Mouse (Mus musculus) T-helper 17 cell (primary cell): Measurements from ENCODE around the gene Gstp1.

Experiments used
- in situ Hi-C, 2 experiments: fragments of 300-600 bp; cut with MboI, MseI; formaldehyde crosslinking; loops; 1 replicate in 1 of 2; 2 replicates in 1 of 2; pipeline ENCODE4 v1.15.1; 2025; ENCODE audit warnings: high pct_unique_total_duplicates in 2 of 2

Gene Gstp1

GRCm38 (mm10) chr19:4001752-4002151 is 36.0 kb downstream of the Gstp1 start:
- in situ Hi-C loops, result no loop called here

DNA sequence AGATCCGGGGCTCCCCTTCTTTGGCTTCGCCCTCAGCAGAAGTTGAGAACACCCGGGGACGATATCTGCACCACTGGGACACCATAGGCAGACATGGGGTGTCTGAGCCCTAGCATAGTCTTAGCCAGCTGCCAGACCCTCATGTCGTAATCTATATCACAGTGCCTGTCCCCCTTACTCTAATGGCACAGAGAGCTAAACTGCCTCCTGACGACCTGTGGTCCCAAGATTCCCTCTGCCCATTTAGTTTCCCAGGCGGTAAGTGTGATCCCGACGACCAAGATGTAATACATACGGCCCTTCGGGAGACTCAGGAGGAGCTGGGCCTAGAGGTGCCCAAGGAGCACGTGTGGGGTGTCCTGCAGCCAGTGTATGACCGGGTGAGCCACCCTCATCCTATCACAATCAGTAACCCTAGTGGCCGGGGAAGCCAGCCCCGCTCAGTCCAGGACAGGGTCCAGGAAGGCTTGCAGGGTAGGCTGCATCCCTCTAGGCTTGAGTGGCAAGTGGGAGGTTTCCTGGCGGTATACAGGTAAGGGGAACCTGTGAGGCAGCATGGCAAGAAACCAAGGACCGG is 36.7 kb downstream of the Gstp1 start:
- in situ Hi-C loops, result no loop called here

DNA sequence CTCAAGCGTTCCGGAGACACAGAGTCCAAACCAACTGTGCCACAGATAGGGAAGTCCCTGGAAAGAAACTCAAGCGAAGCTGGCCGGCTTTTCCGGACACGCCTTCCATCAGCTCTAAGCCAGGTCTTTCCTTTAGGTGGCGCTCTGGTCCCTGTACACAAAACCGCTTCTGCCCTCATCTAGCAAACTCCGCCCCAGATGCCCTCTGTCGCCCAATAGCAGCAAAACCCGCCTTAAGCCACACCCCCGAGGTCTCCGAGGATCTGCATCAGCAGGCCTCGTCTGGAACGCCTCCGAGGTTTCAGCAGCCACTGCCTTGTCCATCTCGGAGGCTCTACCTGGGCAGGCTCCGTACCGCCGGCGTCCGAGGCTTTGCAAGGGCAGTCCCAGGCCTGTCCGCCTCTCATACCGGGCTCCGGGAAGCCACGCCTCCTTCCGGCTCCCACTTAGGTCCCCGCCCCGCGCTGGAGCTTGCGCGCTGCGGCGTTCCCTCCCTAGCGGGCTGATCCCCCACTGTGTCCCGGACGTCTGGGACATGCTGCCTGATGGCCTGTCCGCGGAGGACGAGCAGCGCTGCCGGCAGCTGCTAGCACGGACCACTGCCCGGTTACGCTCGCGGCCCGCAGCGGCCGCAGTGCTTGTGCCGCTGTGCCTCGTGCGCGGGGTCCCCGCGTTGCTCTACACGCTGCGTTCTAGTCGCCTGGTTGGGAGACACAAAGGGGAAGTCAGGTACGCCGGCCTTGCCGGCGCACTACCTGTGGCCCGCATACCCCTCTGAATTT is 37.5 kb downstream of the Gstp1 start, which contains the start of the genes Nudt8 and Gm49405:
TSS of gene Nudt8 (plus strand) at position 462 of the 782 bp plus-strand sequence.
TSS of gene Gm49405 (plus strand) at position 508 of the 782 bp plus-strand sequence.
- in situ Hi-C loops, result no loop called here

GRCm38 (mm10) chr19:3999121-3999730 is 38.6 kb downstream of the Gstp1 start:
- in situ Hi-C loops, result no loop called here

DNA sequence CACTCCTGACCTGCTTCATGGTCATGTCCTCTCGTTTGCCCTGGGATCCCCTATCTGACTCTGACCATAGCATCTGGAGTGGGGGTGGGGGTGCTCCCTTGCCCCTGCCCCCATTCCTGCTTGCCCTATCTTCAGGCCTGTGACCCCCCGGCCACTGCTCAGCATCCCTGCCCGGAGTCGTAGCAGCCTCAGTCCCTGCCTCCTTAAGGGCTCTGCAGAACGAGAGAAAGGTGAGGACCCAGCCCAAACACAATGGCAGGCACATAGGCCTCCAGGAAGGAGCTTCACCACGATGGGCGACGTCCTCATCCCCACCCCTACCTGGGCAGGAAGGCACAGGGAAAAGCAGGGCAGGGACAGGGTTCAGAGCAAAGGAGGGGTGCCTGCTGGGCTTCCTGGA is 39.5 kb downstream of the Gstp1 start:
- in situ Hi-C loops, result no loop called here

GRCm38 (mm10) chr19:3997231-3997630 is 40.6 kb downstream of the Gstp1 start:
- in situ Hi-C loops, result no loop called here

- in situ Hi-C loops, result no loop called here
These were observed 41.0 kb downstream of the Gstp1 start for GRCm38 (mm10) chr19:3996747-3997146.

DNA sequence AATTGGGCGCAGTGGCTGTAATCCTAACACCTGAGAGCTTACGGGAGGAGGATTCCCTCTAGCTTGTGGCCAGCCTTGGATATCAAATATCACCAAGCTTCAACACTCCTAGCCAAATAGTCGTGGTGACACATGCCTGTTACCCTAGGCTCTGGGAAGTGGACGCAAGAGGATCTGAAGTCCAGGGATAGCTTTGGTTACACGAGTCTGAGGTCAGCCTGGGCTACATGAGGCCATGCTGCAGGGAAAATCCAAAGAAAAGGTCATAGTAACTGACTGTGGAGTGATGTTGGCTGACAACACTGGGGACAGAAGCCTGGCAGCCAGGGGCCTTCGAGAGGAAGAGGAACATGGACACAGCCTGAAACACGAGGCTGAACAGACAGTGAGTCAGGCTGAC is 41.7 kb downstream of the Gstp1 start:
- in situ Hi-C loops, result no loop called here

- in situ Hi-C loops, result no loop called here
These were observed 42.3 kb downstream of the Gstp1 start for GRCm38 (mm10) chr19:3995505-3995904.

DNA sequence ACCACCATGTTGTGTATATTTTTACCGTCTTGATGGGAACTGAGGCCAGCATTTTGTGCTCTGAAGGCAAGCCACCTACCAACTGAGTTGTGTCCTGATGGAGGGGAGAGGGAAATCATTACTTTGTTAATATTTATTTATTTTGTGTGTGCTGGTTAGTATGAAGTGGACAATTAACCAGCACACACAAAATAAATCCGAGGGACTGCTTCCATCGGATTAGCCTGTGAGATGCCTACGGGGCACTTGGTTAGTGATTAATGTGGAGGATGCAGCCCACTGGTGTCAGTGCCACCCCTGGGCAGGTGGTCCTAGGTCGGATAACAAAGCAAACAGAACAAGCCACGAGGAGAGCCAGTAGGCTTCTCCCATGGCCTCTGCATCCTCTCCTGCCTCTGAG is 42.9 kb downstream of the Gstp1 start:
- in situ Hi-C loops, result loop anchor here in 1 of 2 experiments (5.0 kb wide), 1 partner anchor 47 kb away; no protein-coding TSS in a partner anchor

DNA sequence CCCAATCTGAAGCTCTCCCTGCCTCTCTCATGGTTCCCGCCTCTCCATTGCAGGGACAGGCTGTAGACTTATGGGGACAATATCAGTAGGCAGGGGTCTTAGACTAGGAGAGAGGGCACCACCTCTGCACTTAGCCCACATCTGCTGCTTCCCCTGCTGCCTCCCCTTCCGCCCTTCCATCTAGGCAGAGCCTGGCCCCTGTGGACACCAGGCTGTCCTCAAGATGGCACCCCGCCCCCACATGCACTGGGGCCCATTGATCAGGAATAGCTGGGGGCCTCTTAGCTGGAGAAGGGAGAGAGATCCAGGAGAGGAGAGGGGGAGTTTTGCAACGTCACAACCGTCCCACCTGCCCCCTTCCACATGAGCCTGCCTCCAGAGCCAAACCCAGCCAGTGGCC is 45.4 kb downstream of the Gstp1 start, which contains the start of gene Tbx10:
TSS of gene Tbx10 (plus strand) at position 337 of the 400 bp plus-strand sequence.
- in situ Hi-C loops, result loop anchor here in 1 of 2 experiments (5.0 kb wide), 1 partner anchor 50 kb away; no protein-coding TSS in a partner anchor

DNA sequence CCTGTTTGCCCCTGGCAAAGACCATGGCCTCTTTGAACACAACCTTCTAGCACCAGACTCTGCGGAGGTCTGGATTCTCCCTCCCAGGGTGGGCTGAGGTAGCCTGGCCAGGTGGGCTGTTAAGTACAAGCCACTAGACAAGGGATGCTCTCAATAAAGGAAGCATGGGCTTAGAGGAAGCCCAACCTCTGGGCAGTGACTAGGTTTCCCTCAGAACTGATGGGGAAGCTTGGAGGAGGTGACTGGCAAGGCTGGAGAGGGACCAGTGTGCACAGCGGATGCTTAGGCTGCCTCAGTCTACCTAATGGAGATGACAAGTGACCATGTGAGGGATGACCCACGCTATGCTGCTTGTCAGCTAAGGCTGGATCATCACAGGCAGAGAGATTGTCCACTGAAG is 45.8 kb downstream of the Gstp1 start:
- in situ Hi-C loops, result loop anchor here in 1 of 2 experiments (5.0 kb wide), 1 partner anchor 50 kb away; no protein-coding TSS in a partner anchor

DNA sequence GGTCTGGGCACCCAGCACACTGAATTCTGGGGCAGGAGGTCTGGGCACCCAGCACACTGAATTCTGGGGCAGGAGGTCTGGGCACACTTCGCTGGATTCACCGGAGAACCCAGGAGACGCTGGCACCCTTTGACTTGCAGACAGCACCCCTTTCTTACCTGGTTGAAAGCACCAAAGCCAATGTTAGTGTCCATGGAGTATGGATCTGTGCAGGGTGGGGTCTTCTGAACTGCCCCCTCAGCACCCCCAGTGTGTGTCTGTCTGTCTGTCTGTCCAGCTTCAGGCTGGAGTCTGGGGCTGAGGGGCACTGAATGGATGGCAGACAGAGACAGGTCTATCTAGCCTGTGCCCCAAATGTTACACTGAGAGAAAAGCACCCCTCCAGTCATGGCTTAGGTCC is 46.2 kb downstream of the Gstp1 start:
- in situ Hi-C loops, result loop anchor here in 1 of 2 experiments (5.0 kb wide), 1 partner anchor 51 kb away; no protein-coding TSS in a partner anchor

DNA sequence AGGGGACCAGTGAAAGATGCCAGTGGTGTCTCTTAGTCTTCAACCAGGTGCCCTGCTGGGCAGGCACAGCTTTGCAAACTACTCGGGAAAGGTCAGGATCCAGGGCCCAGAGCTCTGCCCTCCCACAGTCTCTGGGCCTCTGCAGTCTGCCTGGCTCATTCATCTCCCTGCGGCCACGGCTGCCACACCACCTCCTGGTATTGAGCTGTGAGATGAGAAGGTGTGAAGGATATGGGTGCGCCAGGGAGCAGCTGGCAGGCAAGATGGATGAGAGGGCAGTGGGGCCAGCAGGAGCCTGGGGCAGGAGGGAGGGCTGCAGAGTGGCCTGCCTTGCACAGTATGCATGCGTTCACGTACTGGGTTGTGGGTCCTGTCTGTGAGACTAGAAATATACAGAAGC is 47.0 kb downstream of the Gstp1 start:
- in situ Hi-C loops, result loop anchor here in 1 of 2 experiments (5.0 kb wide), 1 partner anchor 51 kb away; no protein-coding TSS in a partner anchor

DNA sequence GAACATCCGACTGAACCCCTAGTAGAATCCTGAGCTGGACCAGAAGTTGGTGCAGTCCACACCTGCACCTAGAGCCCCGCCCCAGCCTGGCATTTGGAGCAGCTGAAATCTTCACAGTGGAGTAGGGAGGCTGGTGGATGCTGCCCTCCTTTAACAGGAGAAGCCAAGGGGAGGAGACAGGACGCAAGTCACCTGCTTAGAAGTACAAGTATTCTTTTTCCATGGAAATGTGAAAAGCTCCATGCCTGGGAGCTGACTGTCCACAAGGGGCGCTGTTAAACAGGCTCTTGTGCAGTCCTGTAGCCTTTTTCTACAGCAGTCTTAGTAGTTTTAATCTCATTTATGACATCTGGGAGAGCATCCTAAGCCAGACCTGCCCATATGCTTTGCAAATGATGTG is 49.0 kb downstream of the Gstp1 start:
- in situ Hi-C loops, result no loop called here

- in situ Hi-C loops, result no loop called here
These were observed 49.7 kb downstream of the Gstp1 start for GRCm38 (mm10) chr19:3988066-3988465.

- in situ Hi-C loops, result no loop called here
These were observed 51.5 kb downstream of the Gstp1 start, which contains the start of gene Acy3 for GRCm38 (mm10) chr19:3986334-3986733. Acy3 (plus strand) TSS chr19:3986570.
